Mouse (Mus musculus): ENCODE results near the gene Wdr60. TPM values are rescaled to one million over a fixed set of nuclear protein-coding genes. Genes with fewer than 3 reads are reported as not detected.

The Wdr60 gene
- polyA plus RNA-seq, 1 experiment from 2014 or later, result 16.5 TPM

GRCm38 (mm10) chr12:116229451-116229850, 33.4 kb downstream of the Wdr60 start:
- Histone ChIP-seq H3K9ac (ENCODE audit: low read length) (no peak overlapping the region), H3K36me3 (ENCODE audit: control insufficient read depth, insufficient read depth, low read length) (peaks cover 3% of the 10 kb centered on the region; the same call in 1 of the 2 replicates), H3K4me2 (ENCODE audit: low read depth, severe bottlenecking) (no peak overlapping the region), H3K27me3 (ENCODE audit: control insufficient read depth, insufficient read depth, low read length) (no peaks in the 10 kb centered on the region), H3K27ac (replicated peaks; ENCODE audit: low read depth, low read length) (no peak overlapping the region), H3K9me3 (ENCODE audit: control insufficient read depth, low read length) (no peaks in the 10 kb centered on the region), H3K4me3 (ENCODE audit: low read depth, low read length) (no peak overlapping the region), H3K4me1 (ENCODE audit: control insufficient read depth, insufficient read depth, low read length) (no peaks in the 10 kb centered on the region)
- ATAC-seq (ENCODE audit: insufficient number of reproducible peaks, low FRiP score, low TSS enrichment, low read depth) (no peak), DNase-seq (ENCODE audit: low spot score) (no peak)
- 82% methylated on average over 3 of the region's 3 CpGs for WGBS

GRCm38 (mm10) chr12:116226289-116227057, 36.3 kb downstream of the Wdr60 start:
- H3K4me2 ChIP-seq (ENCODE audit: low read depth, severe bottlenecking), result no peak overlapping the region
- no peaks in the 10 kb centered on the region for H3K27me3 ChIP-seq (ENCODE audit: control insufficient read depth, insufficient read depth, low read length)
- no peak for ATAC-seq (ENCODE audit: insufficient number of reproducible peaks, low FRiP score, low TSS enrichment, low read depth)
- no peak overlapping the region for H3K4me3 ChIP-seq (ENCODE audit: low read depth, low read length)
- no peak overlapping the region for H3K27ac ChIP-seq (replicated peaks; ENCODE audit: low read depth, low read length)
- no peak overlapping the region for H3K9ac ChIP-seq (ENCODE audit: low read length)
- H3K36me3 ChIP-seq (ENCODE audit: control insufficient read depth, insufficient read depth, low read length), result peaks cover 7% of the 10 kb centered on the region; the same call in 1 of the 2 replicates
- H3K9me3 ChIP-seq (ENCODE audit: control insufficient read depth, low read length), result no peaks in the 10 kb centered on the region
- H3K4me1 ChIP-seq (ENCODE audit: control insufficient read depth, insufficient read depth, low read length), result no peaks in the 10 kb centered on the region
- DNase-seq (ENCODE audit: low spot score), result no peak
- 86% methylated on average over 10 of the region's 10 CpGs for WGBS

- ATAC-seq (ENCODE audit: insufficient number of reproducible peaks, low FRiP score, low TSS enrichment, low read depth) (no peak), DNase-seq (ENCODE audit: low spot score) (no peak)
- Histone ChIP-seq H3K9me3 (ENCODE audit: control insufficient read depth, low read length) (no peaks in the 10 kb centered on the region), H3K4me1 (ENCODE audit: control insufficient read depth, insufficient read depth, low read length) (no peaks in the 10 kb centered on the region), H3K4me2 (ENCODE audit: low read depth, severe bottlenecking) (no peak overlapping the region), H3K9ac (ENCODE audit: low read length) (no peak overlapping the region), H3K36me3 (ENCODE audit: control insufficient read depth, insufficient read depth, low read length) (peaks cover 7% of the 10 kb centered on the region; the same call in 1 of the 2 replicates), H3K4me3 (ENCODE audit: low read depth, low read length) (no peak overlapping the region), H3K27ac (replicated peaks; ENCODE audit: low read depth, low read length) (no peak overlapping the region), H3K27me3 (ENCODE audit: control insufficient read depth, insufficient read depth, low read length) (no peaks in the 10 kb centered on the region)
- 92% methylated on average over 2 of the region's 2 CpGs for WGBS
Measured at GRCm38 (mm10) chr12:116223107-116223506, 39.7 kb downstream of the Wdr60 start.

- no peak overlapping the region for H3K27ac ChIP-seq (replicated peaks; ENCODE audit: low read depth, low read length)
- no peak overlapping the region for H3K4me2 ChIP-seq (ENCODE audit: low read depth, severe bottlenecking)
- WGBS, result 93% methylated on average over 8 of the region's 8 CpGs
- no peak overlapping the region for H3K4me3 ChIP-seq (ENCODE audit: low read depth, low read length)
- ATAC-seq (ENCODE audit: insufficient number of reproducible peaks, low FRiP score, low TSS enrichment, low read depth), result no peak
- DNase-seq (ENCODE audit: low spot score), result no peak
- H3K27me3 ChIP-seq (ENCODE audit: control insufficient read depth, insufficient read depth, low read length), result no peaks in the 10 kb centered on the region
- H3K4me1 ChIP-seq (ENCODE audit: control insufficient read depth, insufficient read depth, low read length), result no peaks in the 10 kb centered on the region
- H3K9ac ChIP-seq (ENCODE audit: low read length), result no peak overlapping the region
- no peaks in the 10 kb centered on the region for H3K36me3 ChIP-seq (ENCODE audit: control insufficient read depth, insufficient read depth, low read length)
- no peaks in the 10 kb centered on the region for H3K9me3 ChIP-seq (ENCODE audit: control insufficient read depth, low read length)
Measured at GRCm38 (mm10) chr12:116207486-116207885, 55.3 kb downstream of the Wdr60 start.

- Histone ChIP-seq H3K36me3 (ENCODE audit: control insufficient read depth, insufficient read depth, low read length) (no peaks in the 10 kb centered on the region), H3K9me3 (ENCODE audit: control insufficient read depth, low read length) (no peaks in the 10 kb centered on the region), H3K4me1 (ENCODE audit: control insufficient read depth, insufficient read depth, low read length) (no peaks in the 10 kb centered on the region), H3K9ac (ENCODE audit: low read length) (no peak overlapping the region), H3K27ac (replicated peaks; ENCODE audit: low read depth, low read length) (no peak overlapping the region), H3K4me2 (ENCODE audit: low read depth, severe bottlenecking) (no peak overlapping the region), H3K4me3 (ENCODE audit: low read depth, low read length) (no peak overlapping the region), H3K27me3 (ENCODE audit: control insufficient read depth, insufficient read depth, low read length) (no peaks in the 10 kb centered on the region)
- DNase-seq (ENCODE audit: low spot score), result no peak
- no peak for ATAC-seq (ENCODE audit: insufficient number of reproducible peaks, low FRiP score, low TSS enrichment, low read depth)
- 76% methylated on average over 3 of the region's 3 CpGs for WGBS
Measured at GRCm38 (mm10) chr12:116205726-116206125, 57.1 kb downstream of the Wdr60 start.

GRCm38 (mm10) chr12:116202176-116202981, 60.4 kb downstream of the Wdr60 start:
- 36% methylated on average over 9 of the region's 9 CpGs for WGBS

GRCm38 (mm10) chr12:116198791-116199190, 64.0 kb downstream of the Wdr60 start:
- 60% methylated on average over 6 of the region's 6 CpGs for WGBS

More at GRCm38 (mm10) chr12:116202176-116202981, 60.4 kb downstream of the Wdr60 start:
- H3K4me1 ChIP-seq (ENCODE audit: control insufficient read depth, insufficient read depth, low read length), result no peaks in the 10 kb centered on the region
- no peaks in the 10 kb centered on the region for H3K27me3 ChIP-seq (ENCODE audit: control insufficient read depth, insufficient read depth, low read length)
- no peak overlapping the region for H3K27ac ChIP-seq (replicated peaks; ENCODE audit: low read depth, low read length)
- H3K9ac ChIP-seq (ENCODE audit: low read length), result no peak overlapping the region
- ATAC-seq (ENCODE audit: insufficient number of reproducible peaks, low FRiP score, low TSS enrichment, low read depth), result peak; percentile 40; the same call in 1 of the 2 replicates
- no peak overlapping the region for H3K4me3 ChIP-seq (ENCODE audit: low read depth, low read length)
- DNase-seq (ENCODE audit: low spot score), result peak; percentile 77
- H3K36me3 ChIP-seq (ENCODE audit: control insufficient read depth, insufficient read depth, low read length), result no peaks in the 10 kb centered on the region
- H3K9me3 ChIP-seq (ENCODE audit: control insufficient read depth, low read length), result no peaks in the 10 kb centered on the region
- no peak overlapping the region for H3K4me2 ChIP-seq (ENCODE audit: low read depth, severe bottlenecking)

GRCm38 (mm10) chr12:116196221-116196620, 66.6 kb downstream of the Wdr60 start:
- Histone ChIP-seq H3K9me3 (ENCODE audit: control insufficient read depth, low read length) (no peaks in the 10 kb centered on the region), H3K4me2 (ENCODE audit: low read depth, severe bottlenecking) (no peak overlapping the region), H3K9ac (ENCODE audit: low read length) (no peak overlapping the region), H3K36me3 (ENCODE audit: control insufficient read depth, insufficient read depth, low read length) (no peaks in the 10 kb centered on the region), H3K27ac (replicated peaks; ENCODE audit: low read depth, low read length) (no peak overlapping the region), H3K27me3 (ENCODE audit: control insufficient read depth, insufficient read depth, low read length) (no peaks in the 10 kb centered on the region), H3K4me1 (ENCODE audit: control insufficient read depth, insufficient read depth, low read length) (no peaks in the 10 kb centered on the region), H3K4me3 (ENCODE audit: low read depth, low read length) (no peak overlapping the region)
- 83% methylated on average over 8 of the region's 8 CpGs for WGBS
- no peak for DNase-seq (ENCODE audit: low spot score)
- ATAC-seq (ENCODE audit: insufficient number of reproducible peaks, low FRiP score, low TSS enrichment, low read depth), result no peak

More at GRCm38 (mm10) chr12:116198791-116199190, 64.0 kb downstream of the Wdr60 start:
- Histone ChIP-seq H3K4me3 (ENCODE audit: low read depth, low read length) (no peak overlapping the region), H3K4me1 (ENCODE audit: control insufficient read depth, insufficient read depth, low read length) (no peaks in the 10 kb centered on the region), H3K4me2 (ENCODE audit: low read depth, severe bottlenecking) (no peak overlapping the region), H3K27me3 (ENCODE audit: control insufficient read depth, insufficient read depth, low read length) (no peaks in the 10 kb centered on the region), H3K36me3 (ENCODE audit: control insufficient read depth, insufficient read depth, low read length) (no peaks in the 10 kb centered on the region), H3K27ac (replicated peaks; ENCODE audit: low read depth, low read length) (no peak overlapping the region), H3K9ac (ENCODE audit: low read length) (no peak overlapping the region), H3K9me3 (ENCODE audit: control insufficient read depth, low read length) (no peaks in the 10 kb centered on the region)
- no peak for ATAC-seq (ENCODE audit: insufficient number of reproducible peaks, low FRiP score, low TSS enrichment, low read depth)
- no peak for DNase-seq (ENCODE audit: low spot score)

Measured in limb, embryonic 11.5 days (tissue).